Mouse (Mus musculus) mature B cell (primary cell): ENCODE data around the gene Tram1l1.
"Not testable (repeated sequence)": the region's sequence is repeated elsewhere in the genome, so short reads cannot be mapped to it uniquely, and the experiment has no call there.

ENCODE experiments used
- in situ Hi-C: fragments of 300-500 bp; cut with MboI; formaldehyde crosslinking; loops from 2 replicates; pipeline ENCODE4 v1.14.3; 2019

The Tram1l1 gene

GRCm38 (mm10) chr3:124320821-124321576 lies at the start of gene Tram1l1:
Gene Tram1l1 (plus strand): TSS chr3:124320855.
- in situ Hi-C loops = no loop called here

- in situ Hi-C loops = no loop called here
Measured at GRCm38 (mm10) chr3:124271229-124271628, 49.4 kb upstream of the Tram1l1 start.

- in situ Hi-C loops = no loop called here
Measured at GRCm38 (mm10) chr3:124271668-124272067, 49.0 kb upstream of the Tram1l1 start.

- in situ Hi-C loops = no loop called here
Measured at GRCm38 (mm10) chr3:124272465-124273089, 48.1 kb upstream of the Tram1l1 start.

GRCm38 (mm10) chr3:124274928-124275609 lies 45.6 kb upstream of the Tram1l1 start:
- in situ Hi-C loops = not testable (repeated sequence)

- in situ Hi-C loops = not testable (repeated sequence)
Measured at GRCm38 (mm10) chr3:124288936-124289335, 31.7 kb upstream of the Tram1l1 start.

GRCm38 (mm10) chr3:124319254-124319653 lies 1.4 kb upstream of the Tram1l1 start:
- in situ Hi-C loops = no loop called here

GRCm38 (mm10) chr3:124320398-124320797 lies 257 bp upstream of the Tram1l1 start:
- in situ Hi-C loops = no loop called here

- in situ Hi-C loops = no loop called here
Measured at GRCm38 (mm10) chr3:124346445-124346844, 25.8 kb downstream of the Tram1l1 start.

- in situ Hi-C loops = no loop called here
Measured at GRCm38 (mm10) chr3:124357533-124357932, 36.9 kb downstream of the Tram1l1 start.

- in situ Hi-C loops = no loop called here
Measured at GRCm38 (mm10) chr3:124372031-124372430, 51.4 kb downstream of the Tram1l1 start.
